Mouse (Mus musculus) left cerebral cortex, adult 6 months (tissue): ENCODE data around the gene Zfp710. TPM values are rescaled to one million over a fixed set of nuclear protein-coding genes. Genes with fewer than 3 reads are reported as not detected.

Experiments used
- long read RNA-seq, 2 experiments: library from polyadenylated mRNA; unstranded; transcript quantifications; one replicate each; pipeline ENCODE4 v2.0.0; 2019 to 2020
- polyA plus RNA-seq: library from polyadenylated mRNA; unstranded; fragments of <200 nt; fragmentation: Nextera tagmentation; gene quantifications from 2 replicates; pipeline ENCODE4 v1.2.3, GENCODE M21; 2021

The Zfp710 gene
- polyA plus RNA-seq: 3.2 and 3.6 TPM in 2 replicates
- long read RNA-seq, experiment 1, full-length matches to known transcripts: 2 of 9 reads
- long read RNA-seq, experiment 1, partial matches to known transcripts: 2 of 9 reads
- long read RNA-seq, experiment 1, other reads (novel, unspliced or antisense): 5 of 9 reads
- long read RNA-seq, experiment 2, partial matches to known transcripts: 0 of 4 reads
- long read RNA-seq, experiment 2, other reads (novel, unspliced or antisense): 4 of 4 reads

GRCm38 (mm10) chr7:80024521-80025390 is at the start of gene Zfp710:
Zfp710 (plus strand) TSS chr7:80024814.

GRCm38 (mm10) chr7:80115224-80115590 is 90.6 kb downstream of the Zfp710 start, which contains the start of gene Idh2:
Idh2 (minus strand) TSS chr7:80115392.

Other genes starting within 250 kb of the Zfp710 start
- 0.11 and 0.21 TPM in 2 replicates for gene Mesp1, start 231.0 kb upstream of the Zfp710 start, polyA plus RNA-seq
- gene Mesp2, start 214.1 kb upstream of the Zfp710 start, polyA plus RNA-seq: 0.53 and 0.72 TPM in 2 replicates
- 0.34 and 0.44 TPM in 2 replicates for gene Anpep, start 163.8 kb upstream of the Zfp710 start, polyA plus RNA-seq
- gene Ap3s2, start 104.2 kb upstream of the Zfp710 start, polyA plus RNA-seq: 20.3 and 20.9 TPM in 2 replicates
- gene Arpin, start 89.5 kb upstream of the Zfp710 start, polyA plus RNA-seq: 14.8 and 19.8 TPM in 2 replicates
- 40.1 and 55.6 TPM in 2 replicates for gene Idh2, start 90.6 kb downstream of the Zfp710 start, polyA plus RNA-seq
- 8.1 and 11.0 TPM in 2 replicates for gene Sema4b, start 162.0 kb downstream of the Zfp710 start, polyA plus RNA-seq
- 53.8 and 63.6 TPM in 2 replicates for gene Cib1, start 208.0 kb downstream of the Zfp710 start, polyA plus RNA-seq
- gene Gdpgp1, start 208.1 kb downstream of the Zfp710 start, polyA plus RNA-seq: 5.7 and 5.9 TPM in 2 replicates
- 1.7 and 1.9 TPM in 2 replicates for gene Ttll13, start 221.6 kb downstream of the Zfp710 start, polyA plus RNA-seq
- 52.0 and 58.3 TPM in 2 replicates for gene Ngrn, start 236.4 kb downstream of the Zfp710 start, polyA plus RNA-seq
- gene Vps33b, start 244.8 kb downstream of the Zfp710 start, polyA plus RNA-seq: 11.1 and 11.4 TPM in 2 replicates